Mouse (Mus musculus) gastrocnemius, postnatal 36 days (tissue): ENCODE measurements at regions not wholly inside any gene's neighbourhood (a gene's known extent, or its start where the extent isn't known, plus 50 kb on each side); places are given as distances from the start of the nearest gene placed in this dataset.

Experiments used
- DNase-seq, 2 experiments: peaks; one replicate each; pipeline ENCODE4 v3.0.0; 2022
- intact Hi-C: fragments of 180-260 bp; cut with DNase I; formaldehyde crosslinking; loops from one replicate; pipeline ENCODE4 v1.15.1; 2025

DNA sequence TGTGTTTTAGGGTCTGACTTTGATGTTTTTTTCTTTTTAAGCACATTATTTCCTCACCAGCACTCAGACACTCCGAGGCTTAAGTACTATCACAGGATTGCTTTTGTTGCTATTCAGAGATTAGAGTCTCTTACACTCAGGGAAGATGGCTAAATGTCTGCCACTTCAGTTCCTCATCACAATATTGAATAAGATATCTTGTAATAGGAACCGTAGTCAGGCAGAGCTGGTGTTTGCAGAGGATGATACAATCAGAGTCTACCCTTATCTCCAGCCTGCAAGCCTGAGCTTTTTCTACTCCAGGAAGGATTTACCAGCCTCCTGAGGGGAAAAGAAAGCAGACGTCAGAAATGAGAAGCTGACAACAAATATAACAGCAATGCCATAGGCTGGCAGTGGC lies 336.3 kb downstream of the Ins1 start:
- DNase-seq, result no peak

DNA sequence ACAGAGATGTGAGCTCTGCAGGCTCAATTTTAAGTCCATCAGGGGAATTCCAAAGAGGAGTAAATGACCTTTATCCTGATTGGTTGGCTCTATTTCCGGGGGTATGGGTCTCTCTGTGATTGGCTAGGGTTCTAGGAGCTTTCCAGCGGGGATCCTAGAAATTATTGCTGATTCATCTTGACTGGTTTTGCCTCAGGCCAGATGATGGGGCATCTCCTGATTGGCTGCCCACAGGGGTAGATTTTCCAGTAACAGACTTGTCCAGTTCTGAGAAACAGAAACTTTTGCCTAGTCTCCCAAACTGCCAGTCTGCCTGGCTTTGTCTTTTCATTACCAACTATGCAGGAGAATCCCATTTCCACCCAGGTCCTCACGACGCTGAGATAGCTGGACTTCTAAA lies 301.3 kb downstream of the Ins1 start:
- intact Hi-C loops, result no loop called here

More for the DNA sequence above, 336.3 kb downstream of the Ins1 start:
- intact Hi-C loops, result no loop called here

DNA sequence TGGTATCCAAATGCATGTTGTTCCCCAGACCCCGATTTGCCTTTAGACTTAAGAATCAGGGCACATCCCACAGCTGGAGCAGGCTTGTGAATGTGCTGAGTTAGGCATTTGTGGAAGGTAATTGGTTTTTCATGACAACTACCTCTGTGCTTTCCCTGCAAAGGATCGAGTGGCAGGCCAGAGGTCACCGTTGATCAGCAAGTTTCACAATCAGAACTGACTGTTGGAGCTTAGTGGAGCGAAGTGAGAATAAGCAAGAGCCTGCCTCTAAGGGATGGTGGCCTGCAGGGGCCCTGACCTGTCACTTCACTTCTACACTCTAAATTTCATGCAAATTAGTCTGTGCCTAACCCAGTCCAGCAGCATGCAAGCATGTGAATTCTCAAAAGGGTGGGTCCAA lies 270.7 kb downstream of the Ins1 start:
- intact Hi-C loops, result no loop called here
- no peak for DNase-seq

More for the DNA sequence above, 301.3 kb downstream of the Ins1 start:
- DNase-seq, result no peak

DNA sequence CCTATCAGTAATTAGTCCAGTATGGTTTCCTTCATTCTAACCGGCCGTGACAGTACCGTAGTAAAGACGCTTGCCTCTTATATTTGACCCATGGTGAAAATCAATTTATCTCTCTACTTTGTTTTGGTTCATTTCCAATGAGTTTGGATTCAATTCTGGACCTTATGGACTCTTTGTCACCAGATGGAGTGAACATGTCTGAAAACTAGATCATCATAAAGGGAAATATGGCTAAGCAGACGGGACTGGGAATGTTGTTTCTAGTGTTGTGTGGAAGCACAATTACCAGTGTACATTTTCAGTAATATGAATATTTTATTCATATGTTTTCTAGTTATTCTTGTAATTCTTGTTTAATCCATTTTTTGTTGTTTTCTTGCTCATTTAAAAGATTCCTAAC lies 261.4 kb downstream of the Ins1 start:
- intact Hi-C loops, result no loop called here
- DNase-seq, result no peak

DNA sequence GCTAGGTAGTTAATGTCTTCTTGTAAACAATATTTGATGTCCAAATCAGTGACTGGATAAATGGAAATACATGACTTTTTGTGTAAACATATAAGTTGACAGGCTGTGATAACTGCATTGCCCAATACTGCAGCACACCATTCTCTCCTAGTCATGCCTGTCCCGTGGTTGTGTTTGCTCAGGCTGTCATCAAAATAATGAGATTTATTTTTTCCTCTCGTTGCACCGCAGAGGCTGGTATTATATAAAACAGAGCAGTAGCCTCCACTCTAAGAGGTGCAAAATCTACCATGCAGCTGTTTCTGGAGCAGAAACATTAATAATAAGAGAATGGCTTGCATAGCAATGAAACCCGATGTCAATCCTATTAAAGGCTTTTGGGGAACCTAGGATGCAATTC lies 239.2 kb downstream of the Ins1 start:
- intact Hi-C loops, result no loop called here
- DNase-seq, result no peak
